Comparison of ENCODE assay signal across 22 mouse cellular contexts in the genomic region with DNA sequence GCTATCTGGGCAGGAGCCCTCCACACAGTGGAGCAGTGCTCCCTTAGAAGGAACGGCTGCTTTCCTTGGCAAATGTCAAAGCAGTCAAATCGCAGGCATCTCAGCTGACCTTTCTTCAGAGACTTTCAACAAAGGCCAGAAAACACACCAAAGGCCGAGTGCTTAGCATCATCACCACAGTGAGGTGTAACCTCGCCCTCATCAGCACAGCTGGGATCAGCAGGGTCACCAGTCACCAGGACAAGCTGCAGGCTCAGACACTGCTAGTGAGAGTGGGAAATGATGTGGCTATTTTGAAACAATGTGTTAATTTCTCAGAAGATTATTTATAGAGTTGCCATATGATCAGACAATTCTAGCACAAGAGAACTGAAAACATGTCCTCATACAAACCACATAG. TPM values are rescaled to one million over a fixed set of nuclear protein-coding genes. Genes with fewer than 3 reads are reported as not detected.
"Had no signal": no experiment of that assay in that cellular context is flagged by ENCODE, and none has a peak within 500 bp of the region (broad histone marks: within the 10 kb centered on the region; RNA-seq: fewer than 3 reads in every experiment).

No protein-coding gene starts in this region.

- H3K4me3 ChIP-seq: liver, embryonic 12.5 days; midbrain, embryonic 10.5 days; midbrain, embryonic 12.5 days; neural tube, embryonic 13.5 days; neural tube, embryonic 15.5 days had no signal

- H3K4me1 ChIP-seq: midbrain, embryonic 10.5 days; midbrain, embryonic 12.5 days; neural tube, embryonic 13.5 days; neural tube, embryonic 15.5 days had no signal

- H3K27me3 ChIP-seq: liver, embryonic 12.5 days; midbrain, embryonic 12.5 days; neural tube, embryonic 13.5 days; neural tube, embryonic 15.5 days had no signal

- H3K9me3 ChIP-seq: liver, embryonic 12.5 days; midbrain, embryonic 10.5 days; midbrain, embryonic 12.5 days; neural tube, embryonic 13.5 days; neural tube, embryonic 15.5 days had no signal

- DNase-seq: lung, embryonic 14.5 days; lung, postnatal 10 days; lung, postnatal 4 days; midbrain, embryonic 14.5 days; retina, postnatal 1 day; right cerebral cortex, adult 18-20 months; right cerebral cortex, postnatal 25 days; right cerebral cortex, postnatal 4 days; spleen, adult 18-20 months; thymus, adult 18-20 months; thymus, postnatal 14 days; thymus, postnatal 36 days had no signal

- ATAC-seq: liver, embryonic 12.5 days; midbrain, embryonic 16.5 days had no signal

- H3K36me3 ChIP-seq: liver, embryonic 12.5 days; midbrain, embryonic 10.5 days; midbrain, embryonic 12.5 days; neural tube, embryonic 13.5 days; neural tube, embryonic 15.5 days had no signal

- H3K27ac ChIP-seq: liver, embryonic 12.5 days; liver, embryonic 14.5 days; midbrain, embryonic 10.5 days; midbrain, embryonic 12.5 days; neural tube, embryonic 13.5 days; neural tube, embryonic 15.5 days had no signal

RNA-seq across cellular contexts. Expression of a gene that starts 7.6 kb away (rescaled TPM):
- polyA plus RNA-seq: midbrain, embryonic 10.5 days; neural tube, embryonic 11.5 days; neural tube, embryonic 13.5 days; stomach, embryonic 14.5 days had no signal

RNA-seq across cellular contexts. Expression of a gene that starts 17.2 kb away (rescaled TPM):
- polyA plus RNA-seq: liver, embryonic 12.5 days; lung, embryonic 14.5 days; midbrain, embryonic 12.5 days; midbrain, embryonic 14.5 days; midbrain, embryonic 16.5 days; neural tube, embryonic 11.5 days; neural tube, embryonic 13.5 days; stomach, embryonic 14.5 days; stomach, embryonic 16.5 days had no signal
